Mouse (Mus musculus) forebrain, embryonic 10.5 days (tissue): Measurements from ENCODE around the gene Gm10521. TPM values are rescaled to one million over a fixed set of nuclear protein-coding genes. Genes with fewer than 3 reads are reported as not detected.
"Not testable (repeated sequence)": the region's sequence is repeated elsewhere in the genome, so short reads cannot be mapped to it uniquely, and the experiment has no call there.

Experiments used
- DNase-seq: peaks from one replicate; pipeline ENCODE4 v3.0.0-alpha.2; 2017; ENCODE audit warnings: low spot score; ENCODE audit errors: extremely low spot score
- H3K27ac ChIP-seq: fragments of 300-500 bp; sonication (generic); 2 replicates; pipeline ENCODE4 v1.5.1; 2016; ENCODE audit warnings: mild to moderate bottlenecking
- H3K27me3 ChIP-seq: fragments of 300-500 bp; sonication (generic); 2 replicates; pipeline ENCODE4 v1.6.1; 2016; ENCODE audit warnings: mild to moderate bottlenecking; ENCODE audit not compliant: poor library complexity, severe bottlenecking
- H3K36me3 ChIP-seq: fragments of 300-500 bp; sonication (generic); replicated peaks from 2 replicates; pipeline ENCODE4 v1.6.1; 2016; ENCODE audit warnings: mild to moderate bottlenecking, moderate library complexity
- H3K4me1 ChIP-seq: fragments of 300-500 bp; sonication (generic); 2 replicates; pipeline ENCODE4 v1.6.1; 2016
- H3K4me3 ChIP-seq: fragments of 300-500 bp; sonication (generic); 2 replicates; pipeline ENCODE4 v1.5.1; 2016; ENCODE audit warnings: mild to moderate bottlenecking, moderate library complexity
- H3K9me3 ChIP-seq: fragments of 300-500 bp; sonication (generic); 2 replicates; pipeline ENCODE4 v1.6.1; 2016; ENCODE audit warnings: mild to moderate bottlenecking, moderate library complexity
- WGBS: fragments of 180-500 bp; shearing (Covaris S2); methylation state at CpG from one replicate; pipeline ENCODE4 v1.1.7; 2016; 5-methylcytosine and 5-hydroxymethylcytosine counted together
- polyA plus RNA-seq: library from polyadenylated mRNA; unstranded; fragments of >200 nt; fragmentation: Nextera tagmentation; extraction: Ambion mirVana; gene quantifications from 2 replicates; pipeline ENCODE4 v1.2.1, GENCODE M21; 2016

The Gm10521 gene
- polyA plus RNA-seq, result not detected in 2 replicates

DNA sequence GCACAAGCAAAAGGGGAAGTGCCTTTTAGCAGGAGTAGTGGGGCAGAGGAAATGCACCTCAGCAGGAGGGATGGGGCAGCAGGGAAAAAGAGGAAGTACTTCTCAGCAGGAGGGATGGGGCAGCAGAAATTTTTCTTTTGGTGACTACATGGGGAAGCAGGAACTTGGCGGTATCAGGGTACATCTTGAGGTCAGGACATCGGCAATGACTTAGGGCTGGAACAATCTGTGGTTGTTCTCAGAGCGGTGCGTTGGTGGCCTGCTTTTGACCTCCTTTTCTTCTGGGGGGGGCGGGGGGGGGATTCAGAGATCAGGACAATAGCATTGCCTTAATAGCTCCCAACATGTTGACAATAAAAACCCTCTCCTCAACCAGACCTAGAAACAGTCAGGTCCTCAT lies at the start of gene Gm10521:
Gene Gm10521, plus strand, starts transcription at position 301 of the 400 bp plus-strand sequence.
- not testable (repeated sequence) for H3K9me3 ChIP-seq, H3K27ac ChIP-seq, DNase-seq, H3K27me3 ChIP-seq, H3K4me3 ChIP-seq, H3K36me3 ChIP-seq, H3K4me1 ChIP-seq
- WGBS, result 73% methylated on average over 5 of the region's 5 CpGs

DNA sequence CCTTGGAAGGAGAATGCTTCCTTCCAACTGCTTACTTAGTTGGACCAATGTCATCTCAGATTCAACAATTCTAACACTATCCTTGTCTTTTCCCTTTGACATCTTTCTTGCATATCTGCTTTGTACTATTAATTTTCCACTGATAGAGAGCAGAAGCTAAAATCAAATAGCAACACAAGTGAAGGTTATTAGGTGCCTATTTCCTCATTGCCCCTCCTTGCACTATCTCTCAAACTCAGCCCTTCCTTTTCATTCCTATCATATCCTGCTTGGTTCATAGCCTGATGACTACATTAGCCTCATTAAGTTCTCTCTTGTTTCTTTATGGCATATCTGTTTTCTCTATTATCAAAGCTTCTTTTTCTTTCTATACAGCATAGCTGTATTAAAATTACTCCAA lies 47.3 kb upstream of the Gm10521 start:
- Histone ChIP-seq H3K27me3 (no peaks in the 10 kb centered on the region), H3K4me1 (no peaks in the 10 kb centered on the region), H3K9me3 (no peaks in the 10 kb centered on the region), H3K4me3 (no peak overlapping the region), H3K36me3 (no peaks in the 10 kb centered on the region), H3K27ac (no peak overlapping the region)
- no peak for DNase-seq

DNA sequence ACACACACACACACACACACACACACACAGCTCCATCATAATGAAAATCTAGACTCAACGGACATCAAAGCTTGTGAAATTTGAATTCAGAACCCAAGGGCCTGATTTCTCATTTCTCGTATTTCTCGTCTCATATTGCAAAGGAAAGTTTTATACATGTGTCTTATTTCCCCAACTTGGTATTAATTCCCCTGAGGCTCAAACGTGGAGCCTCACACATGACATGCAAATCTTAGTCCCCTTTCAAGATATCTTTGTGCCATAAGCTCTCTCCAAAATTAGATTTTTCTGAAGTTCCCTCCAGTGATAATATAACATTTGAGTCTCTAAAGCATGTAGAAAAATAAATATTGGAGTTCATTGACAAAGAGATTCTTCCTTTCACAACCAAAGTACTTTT lies 46.7 kb upstream of the Gm10521 start:
- H3K27me3 ChIP-seq, result no peaks in the 10 kb centered on the region
- 82% methylated on average over 4 of the region's 4 CpGs for WGBS
- no peaks in the 10 kb centered on the region for H3K9me3 ChIP-seq
- H3K36me3 ChIP-seq, result no peaks in the 10 kb centered on the region
- no peak for DNase-seq
- H3K4me1 ChIP-seq, result no peaks in the 10 kb centered on the region
- no peak overlapping the region for H3K4me3 ChIP-seq
- H3K27ac ChIP-seq, result no peak overlapping the region

DNA sequence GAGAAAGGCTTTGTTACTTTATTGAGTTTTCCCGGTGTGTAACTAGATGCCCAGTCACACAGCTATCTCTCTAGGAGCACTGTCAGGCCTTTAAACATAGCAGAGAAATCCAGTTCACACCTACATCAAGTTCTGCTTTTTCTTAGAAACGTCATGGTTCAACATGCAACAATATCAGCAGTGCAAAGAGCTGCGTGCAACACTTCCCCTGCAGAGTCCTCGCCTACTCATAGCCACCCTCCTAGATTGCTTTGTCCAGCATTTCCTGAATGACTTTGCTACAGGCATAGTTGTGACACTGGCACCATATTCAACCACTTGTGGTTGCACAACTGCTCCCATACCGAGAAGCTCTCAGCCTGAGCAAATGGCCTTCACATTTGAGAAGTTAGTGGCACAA lies 46.0 kb upstream of the Gm10521 start:
- H3K4me3 ChIP-seq, result no peak overlapping the region
- DNase-seq, result no peak
- H3K27me3 ChIP-seq, result no peaks in the 10 kb centered on the region
- no peak overlapping the region for H3K27ac ChIP-seq
- WGBS, result 89% methylated on average over 5 of the region's 5 CpGs
- H3K4me1 ChIP-seq, result no peaks in the 10 kb centered on the region
- no peaks in the 10 kb centered on the region for H3K9me3 ChIP-seq
- H3K36me3 ChIP-seq, result no peaks in the 10 kb centered on the region

DNA sequence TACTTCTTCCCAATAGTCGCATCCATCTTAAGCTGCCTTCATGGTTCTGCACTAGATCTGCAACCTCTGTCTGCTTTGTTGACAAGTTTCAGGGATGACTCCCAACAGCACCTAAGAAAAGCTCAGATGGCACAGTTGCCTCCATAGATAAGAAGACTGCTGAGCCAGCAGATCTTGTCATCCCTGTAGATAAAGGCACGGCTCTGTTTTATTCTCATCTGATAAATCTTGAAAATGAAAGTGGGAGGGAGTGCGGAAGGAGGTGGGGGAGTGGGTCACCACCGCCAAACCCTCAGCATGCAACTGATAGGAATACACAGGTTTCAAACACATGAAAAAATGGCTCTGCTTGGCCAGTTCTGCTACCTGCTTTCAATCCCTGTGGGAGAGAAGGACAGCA lies 30.0 kb upstream of the Gm10521 start:
- H3K36me3 ChIP-seq, result no peaks in the 10 kb centered on the region
- 91% methylated on average over 4 of the region's 4 CpGs for WGBS
- no peak for DNase-seq
- no peaks in the 10 kb centered on the region for H3K27me3 ChIP-seq
- H3K27ac ChIP-seq, result no peak overlapping the region
- H3K4me3 ChIP-seq, result no peak overlapping the region
- H3K4me1 ChIP-seq, result no peaks in the 10 kb centered on the region
- H3K9me3 ChIP-seq, result no peaks in the 10 kb centered on the region

DNA sequence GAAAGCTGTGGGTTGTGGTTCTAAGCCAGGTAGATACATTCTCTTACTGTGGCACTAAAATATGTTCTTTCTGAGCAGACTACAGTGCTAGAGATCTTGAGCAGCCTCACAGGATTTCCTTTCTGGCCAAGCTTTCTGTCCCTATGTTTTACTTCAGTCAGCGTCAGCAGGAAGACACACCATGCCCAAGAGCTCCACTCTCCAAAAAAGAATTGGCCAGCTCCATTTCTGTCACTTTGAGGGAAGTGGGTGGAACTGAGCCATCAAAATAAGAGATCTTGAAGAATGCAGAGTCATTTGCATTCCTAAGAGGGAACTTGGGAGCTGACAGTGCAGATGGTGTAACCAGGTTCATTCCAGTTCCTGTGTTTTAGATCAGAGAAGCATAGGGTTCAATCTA lies 8.5 kb upstream of the Gm10521 start:
- H3K4me3 ChIP-seq, result no peak overlapping the region
- WGBS, result 93% methylated on average over 1 of the region's 1 CpGs
- DNase-seq, result no peak
- no peak overlapping the region for H3K27ac ChIP-seq
- no peaks in the 10 kb centered on the region for H3K9me3 ChIP-seq
- H3K4me1 ChIP-seq, result no peaks in the 10 kb centered on the region
- no peaks in the 10 kb centered on the region for H3K36me3 ChIP-seq
- H3K27me3 ChIP-seq, result no peaks in the 10 kb centered on the region

DNA sequence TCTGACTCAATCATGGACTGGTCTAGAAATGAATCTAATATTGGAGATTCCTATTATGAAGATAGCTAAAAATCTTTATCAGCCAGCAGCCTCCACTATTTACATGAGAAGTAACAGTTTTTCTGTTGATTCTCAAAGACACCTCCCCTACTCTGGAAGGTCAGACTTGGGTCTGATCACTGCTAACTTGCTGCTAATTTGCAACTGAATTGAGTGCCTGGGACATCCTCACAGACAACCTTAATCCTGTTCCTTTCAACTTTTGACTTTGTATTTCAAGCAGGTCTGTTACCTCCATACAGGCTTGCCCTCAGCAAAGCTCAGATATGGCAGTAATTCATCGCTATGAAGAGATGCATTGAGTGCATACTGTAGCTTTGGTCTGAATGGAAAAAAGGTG lies 8.5 kb downstream of the Gm10521 start:
- H3K27ac ChIP-seq, result no peak overlapping the region
- DNase-seq, result no peak
- H3K4me3 ChIP-seq, result no peak overlapping the region
- no peaks in the 10 kb centered on the region for H3K4me1 ChIP-seq
- H3K9me3 ChIP-seq, result peaks cover 2% of the 10 kb centered on the region; the same call in 1 of the 2 replicates
- 71% methylated on average over 1 of the region's 1 CpGs for WGBS
- H3K36me3 ChIP-seq, result no peaks in the 10 kb centered on the region
- H3K27me3 ChIP-seq, result no peaks in the 10 kb centered on the region

DNA sequence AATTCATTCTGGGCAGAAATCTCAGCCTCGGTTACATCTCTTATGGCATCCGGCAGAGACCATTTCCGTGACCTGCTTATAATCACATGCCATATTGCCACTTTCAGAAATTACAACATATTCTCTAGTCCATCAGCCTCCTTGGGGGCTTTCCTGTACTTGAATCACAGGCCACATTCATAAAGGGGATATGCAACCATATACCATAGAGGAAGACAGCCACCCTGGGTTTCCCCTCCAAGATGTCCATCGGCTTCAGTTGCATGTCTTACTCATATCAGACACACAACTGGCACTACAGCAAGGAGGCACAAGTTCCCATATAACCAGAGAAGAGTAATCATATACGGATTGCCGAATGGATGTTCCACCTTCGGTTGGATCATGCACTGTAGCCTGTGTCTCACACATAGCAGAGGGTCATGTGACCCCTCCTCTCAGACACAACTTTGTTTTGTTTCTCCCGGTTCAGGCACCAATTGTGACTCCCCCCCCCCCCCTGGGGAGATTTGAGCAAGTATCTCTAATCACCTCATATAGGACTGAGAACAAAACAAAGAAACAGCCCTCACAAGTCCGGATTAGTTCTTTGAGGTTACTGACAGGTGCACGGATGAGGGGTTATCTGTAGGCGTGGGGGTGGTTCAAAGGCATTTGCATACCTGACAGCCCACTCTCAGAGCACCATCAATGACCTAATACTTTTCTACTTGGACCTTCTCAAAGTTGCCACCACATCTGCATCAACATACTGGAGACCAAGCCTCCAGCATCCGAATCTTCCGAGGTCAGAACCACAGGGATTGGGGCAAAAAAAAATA lies 20.4 kb downstream of the Gm10521 start:
- H3K4me3 ChIP-seq, result no peak overlapping the region
- DNase-seq, result no peak
- H3K27ac ChIP-seq, result no peak overlapping the region
- no peaks in the 10 kb centered on the region for H3K4me1 ChIP-seq
- no peaks in the 10 kb centered on the region; the same call in 1 of the 2 replicates for H3K9me3 ChIP-seq
- 82% methylated on average over 13 of the region's 13 CpGs for WGBS
- no peaks in the 10 kb centered on the region for H3K27me3 ChIP-seq
- H3K36me3 ChIP-seq, result no peaks in the 10 kb centered on the region

DNA sequence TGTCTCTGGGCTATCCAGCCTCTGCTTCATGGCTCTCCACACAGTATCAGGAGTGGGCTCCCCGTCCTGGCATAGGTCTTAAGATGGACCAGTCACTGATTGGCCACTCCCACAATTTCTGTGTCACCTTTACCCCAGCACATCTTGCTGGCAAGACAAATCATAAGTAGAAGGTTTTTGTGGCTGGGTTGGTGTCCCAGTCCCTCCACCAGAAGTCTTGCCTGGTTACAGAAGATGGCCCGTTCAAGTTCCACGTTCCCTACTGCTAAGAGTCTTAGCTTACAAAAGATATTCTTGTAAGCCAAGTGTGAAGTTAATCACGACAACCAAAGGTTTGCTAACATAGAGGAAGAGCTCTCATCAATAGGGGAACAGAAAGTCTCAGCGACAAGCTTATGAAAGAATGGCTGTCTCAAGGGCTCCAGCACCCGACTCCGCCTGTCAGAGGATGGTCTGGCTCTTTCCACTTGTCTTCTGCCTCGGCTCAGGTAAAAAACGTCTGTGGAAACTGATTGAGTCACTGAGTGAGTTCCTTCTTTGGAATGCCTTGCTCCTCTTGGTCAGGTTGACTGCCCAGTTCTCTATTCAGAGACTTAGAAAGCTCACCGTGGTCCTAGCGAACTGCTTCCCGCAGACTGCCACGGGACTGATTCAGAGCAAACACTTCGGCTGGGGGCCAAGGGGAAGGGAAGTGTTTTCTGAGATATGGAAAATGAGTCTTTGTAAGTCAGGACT lies 22.0 kb downstream of the Gm10521 start, which contains the start of gene Slamf6:
Gene Slamf6, plus strand, starts transcription at position 211 of the 735 bp plus-strand sequence.
- Histone ChIP-seq H3K4me1 (no peaks in the 10 kb centered on the region), H3K36me3 (no peaks in the 10 kb centered on the region), H3K9me3 (no peaks in the 10 kb centered on the region; the same call in 1 of the 2 replicates), H3K27me3 (no peaks in the 10 kb centered on the region), H3K27ac (no peak within 1 kb of the TSS), H3K4me3 (no peak within 1 kb of the TSS)
- 87% methylated on average over 14 of the region's 14 CpGs for WGBS
- no peak for DNase-seq

DNA sequence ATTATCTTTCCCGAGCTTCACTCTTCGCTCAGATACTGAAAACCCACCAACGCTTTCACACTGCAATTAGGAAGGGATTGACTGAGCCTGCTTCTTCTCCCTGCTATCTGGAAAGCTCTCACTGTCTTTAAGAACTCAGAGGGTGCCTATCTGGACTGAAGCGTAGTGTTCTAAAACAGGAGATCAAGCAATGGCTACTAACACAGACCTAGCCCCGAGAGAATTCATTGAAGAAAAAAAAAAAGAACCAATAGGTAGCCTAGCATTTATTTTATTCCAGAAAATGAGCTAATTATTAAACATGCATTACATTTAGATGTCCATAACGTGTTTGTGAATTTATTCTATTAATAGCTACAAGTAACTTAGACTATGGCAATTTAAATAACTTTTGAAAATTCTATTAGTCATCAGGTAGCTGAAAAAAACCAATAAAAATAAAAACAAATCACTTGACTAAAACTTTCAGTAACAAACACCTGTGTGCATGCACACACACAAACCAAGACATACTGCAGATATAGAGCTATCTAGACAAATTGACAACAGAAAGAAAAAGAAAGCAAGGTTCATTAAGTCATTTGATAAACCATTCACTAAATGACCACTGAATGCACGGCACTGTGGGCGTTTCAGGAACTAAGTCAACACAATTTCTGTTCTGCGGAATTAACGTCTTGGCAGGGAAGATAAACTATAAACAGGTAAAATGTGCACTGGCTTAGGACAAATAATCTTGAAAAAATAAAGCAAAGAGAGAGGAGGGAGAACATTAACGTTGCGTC lies 22.9 kb downstream of the Gm10521 start:
- no peaks in the 10 kb centered on the region for H3K27me3 ChIP-seq
- no peaks in the 10 kb centered on the region for H3K36me3 ChIP-seq
- no peak for DNase-seq
- no peak overlapping the region for H3K27ac ChIP-seq
- H3K4me3 ChIP-seq, result no peak overlapping the region
- H3K9me3 ChIP-seq, result no peaks in the 10 kb centered on the region
- 91% methylated on average over 12 of the region's 12 CpGs for WGBS
- H3K4me1 ChIP-seq, result no peaks in the 10 kb centered on the region

DNA sequence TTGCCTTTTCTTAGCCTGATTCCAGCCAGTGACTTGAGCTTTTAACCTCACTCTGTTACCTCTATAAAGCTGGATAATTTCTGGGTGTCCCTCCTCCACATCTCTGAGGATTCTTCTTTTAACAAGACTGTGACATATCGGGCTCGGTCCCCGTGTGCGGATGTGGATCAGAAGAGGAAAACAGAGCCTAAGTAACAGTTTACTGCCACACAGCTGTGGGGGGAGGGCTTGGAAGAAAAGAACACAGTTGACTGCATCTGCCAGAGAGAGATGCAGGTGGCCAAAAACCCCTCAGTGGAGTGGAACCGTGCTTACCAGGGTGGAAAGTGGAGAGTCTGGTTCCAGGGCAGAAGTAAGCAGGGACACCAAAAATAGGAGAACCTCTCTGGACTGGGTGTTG lies 23.7 kb downstream of the Gm10521 start:
- 91% methylated on average over 5 of the region's 5 CpGs for WGBS
- Histone ChIP-seq H3K36me3 (no peaks in the 10 kb centered on the region), H3K27me3 (no peaks in the 10 kb centered on the region), H3K27ac (no peak overlapping the region), H3K4me3 (no peak overlapping the region), H3K4me1 (no peaks in the 10 kb centered on the region), H3K9me3 (no peaks in the 10 kb centered on the region)
- DNase-seq, result no peak

DNA sequence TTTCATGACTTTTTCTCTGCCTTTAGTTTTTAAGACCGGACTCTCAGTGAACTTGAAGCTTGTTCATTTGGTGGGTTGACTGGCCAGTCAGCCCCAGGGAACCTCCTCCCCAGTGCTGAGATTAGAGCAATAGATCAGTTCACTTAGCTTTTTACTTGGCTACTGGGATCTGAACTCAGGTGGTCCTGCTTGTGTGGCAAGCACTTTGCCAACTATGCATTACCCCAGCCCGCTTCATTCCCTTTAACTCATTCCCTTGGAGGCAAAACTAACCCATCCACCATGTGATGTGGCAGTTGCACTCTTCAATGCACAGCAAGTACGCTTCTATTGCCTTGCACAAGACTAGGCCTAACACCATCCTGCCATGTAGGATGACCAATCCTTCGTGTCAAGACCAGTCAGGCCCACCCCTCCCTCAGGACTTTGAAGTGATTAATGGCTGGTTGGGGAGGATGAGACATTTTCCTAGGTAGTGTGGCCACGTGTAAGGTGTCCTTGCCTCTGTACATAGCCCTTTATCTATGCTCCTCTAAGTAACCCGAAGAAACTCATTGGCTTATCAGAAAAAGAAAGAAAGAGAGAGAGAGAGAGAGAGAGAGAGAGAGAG lies 24.5 kb downstream of the Gm10521 start:
- no peaks in the 10 kb centered on the region for H3K36me3 ChIP-seq
- H3K9me3 ChIP-seq, result no peaks in the 10 kb centered on the region
- 86% methylated on average over 6 of the region's 6 CpGs for WGBS
- DNase-seq, result no peak
- H3K4me3 ChIP-seq, result no peak overlapping the region
- no peak overlapping the region for H3K27ac ChIP-seq
- no peaks in the 10 kb centered on the region for H3K27me3 ChIP-seq
- no peaks in the 10 kb centered on the region for H3K4me1 ChIP-seq
